Mouse (Mus musculus): Measurements from ENCODE around the gene Mc1r. TPM values are rescaled to one million over a fixed set of nuclear protein-coding genes. Genes with fewer than 3 reads are reported as not detected.
"Not testable (repeated sequence)": the region's sequence is repeated elsewhere in the genome, so short reads cannot be mapped to it uniquely, and the experiment has no call there.

The Mc1r gene
- total and polyA plus RNA-seq, 3 experiments: 0.02 to 0.27 TPM; not detected in 1

- no peak overlapping the region for H3K4me3 ChIP-seq (ENCODE audit: low read depth, low read length)
- DNase-seq (ENCODE audit: low spot score) (no peak), ATAC-seq (ENCODE audit: extremely low read depth, insufficient number of reproducible peaks, low FRiP score, poor library complexity, severe bottlenecking) (no peak)
- peaks cover 6% of the 10 kb centered on the region for H3K27me3 ChIP-seq (ENCODE audit: insufficient read depth, low read length)
- TF ChIP-seq GATA2 (IDR thresholded peaks at IDR 0.05; ENCODE audit: borderline replicate concordance, low read depth, low read length) (no peak), CTCF (IDR thresholded peaks at IDR 0.05; ENCODE audit: low read depth, low read length) (no peak), POLR2AphosphoS5 (IDR thresholded peaks at IDR 0.05; ENCODE audit: insufficient replicate concordance, low read depth, low read length) (no peak), TAL1 (conservative IDR thresholded peaks at IDR 0.05; ENCODE audit: low read depth, low read length) (no peak), GATA1 (IDR thresholded peaks at IDR 0.05; ENCODE audit: borderline replicate concordance, low read length) (no peak)
- H3K9me3 ChIP-seq (replicated peaks): no peaks in the 10 kb centered on the region
- H3K36me3 ChIP-seq (replicated peaks): no peaks in the 10 kb centered on the region
- no peaks in the 10 kb centered on the region for H3K4me1 ChIP-seq (ENCODE audit: insufficient read depth, low read depth, low read length)
Observed at GRCm38 (mm10) chr8:123428343-123428893, 21.5 kb downstream of the Mc1r start.

GRCm38 (mm10) chr8:123428939-123429721 is 22.2 kb downstream of the Mc1r start:
- H3K4me3 ChIP-seq (ENCODE audit: low read depth, low read length): no peak overlapping the region
- DNase-seq (ENCODE audit: low spot score): no peak
- no peak for ATAC-seq (ENCODE audit: extremely low read depth, insufficient number of reproducible peaks, low FRiP score, poor library complexity, severe bottlenecking)
- no peaks in the 10 kb centered on the region for H3K9me3 ChIP-seq (replicated peaks)
- H3K36me3 ChIP-seq (replicated peaks): no peaks in the 10 kb centered on the region
- TF ChIP-seq GATA1 (IDR thresholded peaks at IDR 0.05; ENCODE audit: borderline replicate concordance, low read length) (no peak), CTCF (IDR thresholded peaks at IDR 0.05; ENCODE audit: low read depth, low read length) (no peak), GATA2 (IDR thresholded peaks at IDR 0.05; ENCODE audit: borderline replicate concordance, low read depth, low read length) (no peak), POLR2AphosphoS5 (IDR thresholded peaks at IDR 0.05; ENCODE audit: insufficient replicate concordance, low read depth, low read length) (no peak), TAL1 (conservative IDR thresholded peaks at IDR 0.05; ENCODE audit: low read depth, low read length) (no peak)
- H3K27me3 ChIP-seq (ENCODE audit: insufficient read depth, low read length): peaks cover 4% of the 10 kb centered on the region
- no peaks in the 10 kb centered on the region for H3K4me1 ChIP-seq (ENCODE audit: insufficient read depth, low read depth, low read length)

- not testable (repeated sequence) for H3K36me3 ChIP-seq (replicated peaks); DNase-seq (ENCODE audit: low spot score); H3K27me3 ChIP-seq (ENCODE audit: insufficient read depth, low read length); ATAC-seq (ENCODE audit: extremely low read depth, insufficient number of reproducible peaks, low FRiP score, poor library complexity, severe bottlenecking); H3K4me1 ChIP-seq (ENCODE audit: insufficient read depth, low read depth, low read length); H3K9me3 ChIP-seq (replicated peaks); H3K4me3 ChIP-seq (ENCODE audit: low read depth, low read length)
Observed at GRCm38 (mm10) chr8:123429722-123430013, 22.8 kb downstream of the Mc1r start.

GRCm38 (mm10) chr8:123430936-123431335 is 24.0 kb downstream of the Mc1r start:
- not testable (repeated sequence) for H3K9me3 ChIP-seq (replicated peaks); H3K4me3 ChIP-seq (ENCODE audit: low read depth, low read length); DNase-seq (ENCODE audit: low spot score); H3K36me3 ChIP-seq (replicated peaks); H3K4me1 ChIP-seq (ENCODE audit: insufficient read depth, low read depth, low read length); ATAC-seq (ENCODE audit: extremely low read depth, insufficient number of reproducible peaks, low FRiP score, poor library complexity, severe bottlenecking); H3K27me3 ChIP-seq (ENCODE audit: insufficient read depth, low read length)

GRCm38 (mm10) chr8:123431616-123432365 is 24.9 kb downstream of the Mc1r start:
- Histone ChIP-seq H3K36me3 (replicated peaks) (no peaks in the 10 kb centered on the region), H3K27me3 (ENCODE audit: insufficient read depth, low read length) (peaks cover 9% of the 10 kb centered on the region), H3K4me1 (ENCODE audit: insufficient read depth, low read depth, low read length) (no peaks in the 10 kb centered on the region), H3K9me3 (replicated peaks) (no peaks in the 10 kb centered on the region), H3K4me3 (ENCODE audit: low read depth, low read length) (no peak overlapping the region)
- DNase-seq (ENCODE audit: low spot score) (no peak), ATAC-seq (ENCODE audit: extremely low read depth, insufficient number of reproducible peaks, low FRiP score, poor library complexity, severe bottlenecking) (no peak)
- no peak for TF ChIP-seq GATA2 (IDR thresholded peaks at IDR 0.05; ENCODE audit: borderline replicate concordance, low read depth, low read length)
- TF ChIP-seq POLR2AphosphoS5 (IDR thresholded peaks at IDR 0.05; ENCODE audit: insufficient replicate concordance, low read depth, low read length): no peak
- TF ChIP-seq TAL1 (conservative IDR thresholded peaks at IDR 0.05; ENCODE audit: low read depth, low read length): no peak
- TF ChIP-seq GATA1 (IDR thresholded peaks at IDR 0.05; ENCODE audit: borderline replicate concordance, low read length): no peak
- no peak for TF ChIP-seq CTCF (IDR thresholded peaks at IDR 0.05; ENCODE audit: low read depth, low read length)

GRCm38 (mm10) chr8:123432381-123432780 is 25.5 kb downstream of the Mc1r start:
- Histone ChIP-seq H3K36me3 (replicated peaks) (no peaks in the 10 kb centered on the region), H3K9me3 (replicated peaks) (no peaks in the 10 kb centered on the region), H3K4me3 (ENCODE audit: low read depth, low read length) (no peak overlapping the region), H3K27me3 (ENCODE audit: insufficient read depth, low read length) (peaks cover 9% of the 10 kb centered on the region), H3K4me1 (ENCODE audit: insufficient read depth, low read depth, low read length) (no peaks in the 10 kb centered on the region)
- ATAC-seq (ENCODE audit: extremely low read depth, insufficient number of reproducible peaks, low FRiP score, poor library complexity, severe bottlenecking) (no peak), DNase-seq (ENCODE audit: low spot score) (no peak)
- TF ChIP-seq GATA1 (IDR thresholded peaks at IDR 0.05; ENCODE audit: borderline replicate concordance, low read length) (no peak), CTCF (IDR thresholded peaks at IDR 0.05; ENCODE audit: low read depth, low read length) (no peak), POLR2AphosphoS5 (IDR thresholded peaks at IDR 0.05; ENCODE audit: insufficient replicate concordance, low read depth, low read length) (no peak), TAL1 (conservative IDR thresholded peaks at IDR 0.05; ENCODE audit: low read depth, low read length) (no peak), GATA2 (IDR thresholded peaks at IDR 0.05; ENCODE audit: borderline replicate concordance, low read depth, low read length) (no peak)

GRCm38 (mm10) chr8:123433241-123433974 is 26.5 kb downstream of the Mc1r start:
- ATAC-seq (ENCODE audit: extremely low read depth, insufficient number of reproducible peaks, low FRiP score, poor library complexity, severe bottlenecking); H3K36me3 ChIP-seq (replicated peaks); H3K27me3 ChIP-seq (ENCODE audit: insufficient read depth, low read length); H3K4me3 ChIP-seq (ENCODE audit: low read depth, low read length); H3K9me3 ChIP-seq (replicated peaks); DNase-seq (ENCODE audit: low spot score); H3K4me1 ChIP-seq (ENCODE audit: insufficient read depth, low read depth, low read length): not testable (repeated sequence)
